Mouse (Mus musculus) megakaryocyte, embryonic 14.5 days (primary cell): ENCODE results near the gene Ptov1. TPM values are rescaled to one million over a fixed set of nuclear protein-coding genes. Genes with fewer than 3 reads are reported as not detected.

Experiments used
- H3K27me3 ChIP-seq: replicated peaks from 2 replicates; pipeline ENCODE3; 2012; ENCODE audit warnings: inconsistent platforms
- H3K36me3 ChIP-seq: replicated peaks from 2 replicates; pipeline ENCODE3; 2012; ENCODE audit warnings: low read length, inconsistent platforms, mixed read lengths
- H3K4me1 ChIP-seq: 2 replicates; pipeline ENCODE4 v1.6.1; 2012; ENCODE audit warnings: inconsistent platforms
- H3K4me3 ChIP-seq: replicated peaks from 2 replicates; pipeline ENCODE3; 2012; ENCODE audit warnings: moderate library complexity, mild to moderate bottlenecking, inconsistent platforms
- H3K9me3 ChIP-seq: 2 replicates; pipeline ENCODE4 v1.6.1; 2012; ENCODE audit warnings: inconsistent platforms
- FLI1 ChIP-seq: IDR thresholded peaks from 2 replicates; pipeline ENCODE4 v1.6.1; 2012; ENCODE audit warnings: low read length, inconsistent platforms, mixed read lengths
- GATA1 ChIP-seq: IDR thresholded peaks from 3 replicates; pipeline ENCODE4 v1.6.1; 2012; ENCODE audit warnings: mixed read lengths, low read length, inconsistent platforms, borderline replicate concordance
- polyA plus RNA-seq: library from polyadenylated mRNA; stranded (reverse); fragments of >175 nt; gene quantifications from 2 replicates; pipeline ENCODE4 v1.2.3, GENCODE M21; 2012; ENCODE audit warnings: low replicate concordance; ENCODE audit not compliant: insufficient read depth

The Ptov1 gene
- polyA plus RNA-seq: 191 and 368 TPM in 2 replicates

- TF ChIP-seq FLI1 (no peak), GATA1 (no peak)
- Histone ChIP-seq H3K4me3 (peak within 1 kb of the TSS; percentile 94), H3K36me3 (peaks cover 26% of the 10 kb centered on the region), H3K9me3 (no peaks in the 10 kb centered on the region), H3K27me3 (no peaks in the 10 kb centered on the region), H3K4me1 (peaks cover 58% of the 10 kb centered on the region)
Measured at GRCm38 (mm10) chr7:44869697-44870528, at the start of gene Ptov1. Gene Ptov1, minus strand, starts transcription at chr7:44869788.

GRCm38 (mm10) chr7:44919127-44919526 is 49.5 kb upstream of the Ptov1 start:
- no peak for TF ChIP-seq FLI1
- Histone ChIP-seq H3K9me3 (no peaks in the 10 kb centered on the region), H3K27me3 (no peaks in the 10 kb centered on the region), H3K4me1 (peaks cover 50% of the 10 kb centered on the region), H3K36me3 (peaks cover 92% of the 10 kb centered on the region), H3K4me3 (no peak overlapping the region)

- peak overlapping the region; percentile 82 for H3K4me3 ChIP-seq
- H3K9me3 ChIP-seq: no peaks in the 10 kb centered on the region
- TF ChIP-seq FLI1 (no peak), GATA1 (no peak)
- peaks cover 50% of the 10 kb centered on the region for H3K4me1 ChIP-seq
- H3K27me3 ChIP-seq: no peaks in the 10 kb centered on the region
- peaks cover 94% of the 10 kb centered on the region for H3K36me3 ChIP-seq
Measured at GRCm38 (mm10) chr7:44918219-44918618, 48.6 kb upstream of the Ptov1 start.

- Histone ChIP-seq H3K4me1 (peaks cover 41% of the 10 kb centered on the region), H3K4me3 (no peak overlapping the region), H3K27me3 (no peaks in the 10 kb centered on the region), H3K36me3 (peaks cover 95% of the 10 kb centered on the region), H3K9me3 (no peaks in the 10 kb centered on the region)
- TF ChIP-seq FLI1: no peak
- TF ChIP-seq GATA1: no peak
Measured at GRCm38 (mm10) chr7:44916881-44917280, 47.3 kb upstream of the Ptov1 start.

- TF ChIP-seq GATA1: no peak
- TF ChIP-seq FLI1: no peak
- H3K4me3 ChIP-seq: no peak overlapping the region
- H3K4me1 ChIP-seq: peaks cover 37% of the 10 kb centered on the region
- H3K9me3 ChIP-seq: no peaks in the 10 kb centered on the region
- H3K36me3 ChIP-seq: peaks cover 96% of the 10 kb centered on the region
- H3K27me3 ChIP-seq: no peaks in the 10 kb centered on the region
Measured at GRCm38 (mm10) chr7:44916191-44916590, 46.6 kb upstream of the Ptov1 start.

GRCm38 (mm10) chr7:44915314-44915713 is 45.7 kb upstream of the Ptov1 start:
- TF ChIP-seq GATA1: no peak
- no peaks in the 10 kb centered on the region for H3K27me3 ChIP-seq
- peaks cover 96% of the 10 kb centered on the region for H3K36me3 ChIP-seq
- peaks cover 41% of the 10 kb centered on the region for H3K4me1 ChIP-seq
- no peak overlapping the region for H3K4me3 ChIP-seq
- no peaks in the 10 kb centered on the region for H3K9me3 ChIP-seq

- TF ChIP-seq FLI1 (no peak), GATA1 (no peak)
- H3K4me1 ChIP-seq: peaks cover 46% of the 10 kb centered on the region
- no peaks in the 10 kb centered on the region for H3K27me3 ChIP-seq
- H3K4me3 ChIP-seq: no peak overlapping the region
- H3K36me3 ChIP-seq: peaks cover 98% of the 10 kb centered on the region
- H3K9me3 ChIP-seq: no peaks in the 10 kb centered on the region
Measured at GRCm38 (mm10) chr7:44914396-44914795, 44.8 kb upstream of the Ptov1 start.

GRCm38 (mm10) chr7:44908706-44909476 is 39.3 kb upstream of the Ptov1 start:
- H3K9me3 ChIP-seq: no peaks in the 10 kb centered on the region
- H3K4me1 ChIP-seq: peaks cover 30% of the 10 kb centered on the region
- no peak overlapping the region for H3K4me3 ChIP-seq
- TF ChIP-seq FLI1: no peak
- no peak for TF ChIP-seq GATA1
- no peaks in the 10 kb centered on the region for H3K27me3 ChIP-seq
- peaks cover 100% of the 10 kb centered on the region for H3K36me3 ChIP-seq

GRCm38 (mm10) chr7:44905430-44905829 is 35.8 kb upstream of the Ptov1 start:
- Histone ChIP-seq H3K4me1 (peaks cover 38% of the 10 kb centered on the region), H3K36me3 (peaks cover 100% of the 10 kb centered on the region), H3K9me3 (no peaks in the 10 kb centered on the region), H3K4me3 (peak overlapping the region; percentile 30), H3K27me3 (no peaks in the 10 kb centered on the region)
- TF ChIP-seq FLI1: no peak
- no peak for TF ChIP-seq GATA1

- H3K9me3 ChIP-seq: no peaks in the 10 kb centered on the region
- no peaks in the 10 kb centered on the region for H3K27me3 ChIP-seq
- peaks cover 93% of the 10 kb centered on the region for H3K36me3 ChIP-seq
- H3K4me3 ChIP-seq: peak overlapping the region; percentile 81
- TF ChIP-seq GATA1 (no peak), FLI1 (no peak)
- peaks cover 59% of the 10 kb centered on the region for H3K4me1 ChIP-seq
Measured at GRCm38 (mm10) chr7:44901230-44901722, 31.7 kb upstream of the Ptov1 start.
